Mouse (Mus musculus): ENCODE data around the gene Pou2af1. TPM values are rescaled to one million over a fixed set of nuclear protein-coding genes. Genes with fewer than 3 reads are reported as not detected.

The Pou2af1 gene
- total RNA-seq (2021): not detected
- long read RNA-seq, experiment 1: 0 reads
- long read RNA-seq, experiment 2: 0 reads

DNA sequence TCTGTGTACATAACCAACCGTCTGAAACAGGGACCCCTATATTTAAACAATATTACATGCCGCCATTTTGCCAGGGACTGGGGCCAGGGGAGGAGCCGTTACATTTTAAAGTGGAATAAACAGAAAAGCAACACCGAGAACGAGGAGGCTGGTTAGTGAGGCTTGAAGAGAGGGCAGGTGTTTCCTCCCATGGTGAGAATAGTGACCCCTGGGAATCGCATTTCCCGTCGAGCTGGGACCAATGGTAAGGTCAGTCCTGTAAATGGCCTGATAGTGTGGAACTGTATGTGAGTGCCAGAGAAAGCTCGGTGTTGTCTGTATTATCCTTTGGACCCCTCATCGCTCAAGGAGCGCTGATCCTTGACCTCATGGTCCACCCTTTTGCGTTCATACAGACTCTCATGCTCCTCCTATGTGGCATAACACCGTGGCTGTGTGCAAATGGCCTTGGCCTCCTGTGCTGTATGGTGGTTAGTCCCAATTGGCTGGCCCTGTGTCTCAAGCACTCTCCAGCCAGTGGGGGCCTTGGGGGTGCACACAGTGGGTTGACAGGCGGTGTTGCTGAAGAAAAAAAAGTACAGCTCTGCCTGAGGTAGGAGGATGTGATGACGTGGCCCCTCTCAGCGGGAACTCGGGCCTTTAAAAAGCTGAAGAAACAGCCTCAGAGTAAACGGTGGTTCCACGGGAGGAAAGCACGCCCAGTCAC, at the start of gene Pou2af1:
Gene Pou2af1, plus strand, starts transcription at position 686 of the 706 bp plus-strand sequence.
- TF ChIP-seq CTCF (conservative IDR thresholded peaks at IDR 0.05): no peak
- H3K4me3 ChIP-seq: no peak within 1 kb of the TSS
- no peak for DNase-seq (ENCODE audit: low spot score in 2 of 2)
- H3K27ac ChIP-seq: no peak within 1 kb of the TSS

DNA sequence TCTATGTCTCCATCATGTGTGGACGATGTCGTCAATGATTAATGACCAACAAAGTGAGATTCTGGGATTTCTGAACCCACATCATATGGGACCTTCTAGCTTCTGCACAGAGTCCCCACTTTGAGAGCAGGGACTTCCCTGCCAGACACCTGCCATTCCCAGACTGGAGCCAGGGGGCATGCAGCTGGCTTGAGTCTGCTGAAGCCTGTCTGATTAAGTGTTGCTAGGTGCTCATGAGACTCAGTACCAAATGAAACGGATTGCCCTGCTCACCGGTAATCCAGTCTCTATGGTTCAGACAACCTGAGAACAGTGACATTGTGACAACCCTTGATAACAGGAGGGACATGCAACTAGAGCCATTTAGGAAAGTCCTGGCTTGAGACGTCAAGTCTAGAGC, 49.5 kb upstream of the Pou2af1 start:
- no peak for DNase-seq (ENCODE audit: low spot score in 2 of 2)
- Histone ChIP-seq H3K4me3 (no peak overlapping the region), H3K27ac (no peak overlapping the region)
- TF ChIP-seq CTCF (conservative IDR thresholded peaks at IDR 0.05): no peak; the same call in 1 of the 2 replicates

- DNase-seq (ENCODE audit: low spot score in 2 of 2): no peak
- no peak within 1 kb of the TSS for H3K27ac ChIP-seq
- H3K4me3 ChIP-seq: no peak within 1 kb of the TSS
- no peak for TF ChIP-seq CTCF (conservative IDR thresholded peaks at IDR 0.05)
Observed at GRCm38 (mm10) chr9:51165312-51166180, 48.0 kb upstream of the Pou2af1 start, which contains the start of gene Gm32742. Gene Gm32742, minus strand, starts transcription at chr9:51165517.

GRCm38 (mm10) chr9:51167954-51168353, 45.6 kb upstream of the Pou2af1 start:
- no peak for DNase-seq (ENCODE audit: low spot score in 2 of 2)
- TF ChIP-seq CTCF (conservative IDR thresholded peaks at IDR 0.05): no peak
- no peak overlapping the region for H3K27ac ChIP-seq
- H3K4me3 ChIP-seq: no peak overlapping the region

- no peak overlapping the region for H3K27ac ChIP-seq
- H3K4me3 ChIP-seq: no peak overlapping the region
- no peak for DNase-seq (ENCODE audit: low spot score in 2 of 2)
- no peak for TF ChIP-seq CTCF (conservative IDR thresholded peaks at IDR 0.05)
Observed at GRCm38 (mm10) chr9:51168698-51169097, 44.8 kb upstream of the Pou2af1 start.

- Histone ChIP-seq H3K4me3 (no peak overlapping the region), H3K27ac (no peak overlapping the region)
- no peak for TF ChIP-seq CTCF (conservative IDR thresholded peaks at IDR 0.05)
- no peak for DNase-seq (ENCODE audit: low spot score in 2 of 2)
Observed at GRCm38 (mm10) chr9:51169133-51169532, 44.4 kb upstream of the Pou2af1 start.

GRCm38 (mm10) chr9:51170298-51170697, 43.2 kb upstream of the Pou2af1 start:
- H3K4me3 ChIP-seq: no peak overlapping the region
- no peak overlapping the region for H3K27ac ChIP-seq
- no peak for TF ChIP-seq CTCF (conservative IDR thresholded peaks at IDR 0.05)
- no peak for DNase-seq (ENCODE audit: low spot score in 2 of 2)

DNA sequence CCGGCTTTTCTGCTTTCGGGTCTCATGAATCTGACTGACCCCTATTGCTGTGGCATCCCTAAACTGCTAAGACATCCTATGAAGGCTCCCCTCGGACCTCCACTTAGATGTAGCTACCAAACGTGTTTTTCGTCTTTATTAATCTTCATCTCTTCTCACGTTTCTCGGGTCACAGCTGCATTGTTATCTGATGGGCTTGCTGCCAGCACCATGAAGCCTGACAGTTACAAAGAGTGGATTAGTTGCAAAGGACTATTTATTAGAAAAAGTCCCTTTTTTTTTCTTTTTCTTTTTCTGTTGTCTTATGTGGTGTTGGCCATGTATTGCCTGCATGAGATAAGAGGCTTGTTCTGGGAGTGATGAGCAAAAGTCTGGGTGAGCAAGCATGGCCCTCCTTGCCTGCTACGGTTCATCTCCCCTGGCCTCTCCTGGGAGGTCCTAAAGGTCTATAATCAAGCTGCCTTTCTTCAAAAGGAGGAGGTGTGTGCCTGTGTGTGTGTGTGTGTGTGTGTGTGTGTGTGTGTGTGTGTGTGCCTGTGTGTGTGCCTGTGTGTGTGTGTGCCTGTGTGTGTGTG, 38.5 kb upstream of the Pou2af1 start:
- H3K27ac ChIP-seq: no peak overlapping the region

DNA sequence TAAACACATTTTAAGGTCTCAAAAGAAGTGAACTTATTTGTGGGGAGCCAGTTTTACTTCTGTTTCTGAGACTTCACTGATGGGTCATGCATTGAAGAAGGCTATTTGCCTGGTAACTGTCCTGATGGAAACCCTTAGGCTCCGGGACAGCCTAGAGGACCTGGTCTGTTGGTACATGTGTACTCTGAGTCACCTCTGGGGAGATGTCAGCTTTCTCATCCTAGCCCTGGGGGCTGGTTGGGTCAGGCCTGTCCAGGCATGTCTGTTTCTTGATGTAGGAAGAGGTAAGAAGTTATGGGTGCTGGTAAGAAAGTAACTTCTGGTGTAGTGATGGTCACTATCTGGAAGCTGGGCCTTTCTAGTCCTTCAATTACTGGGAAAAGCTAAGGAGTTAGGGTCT, 37.8 kb upstream of the Pou2af1 start:
- Histone ChIP-seq H3K4me3 (no peak overlapping the region), H3K27ac (no peak overlapping the region)
- no peak for DNase-seq (ENCODE audit: low spot score in 2 of 2)
- TF ChIP-seq CTCF (conservative IDR thresholded peaks at IDR 0.05): no peak

More for the DNA sequence above, 38.5 kb upstream of the Pou2af1 start:
- TF ChIP-seq CTCF (conservative IDR thresholded peaks at IDR 0.05): no peak
- no peak for DNase-seq (ENCODE audit: low spot score in 2 of 2)
- no peak overlapping the region for H3K4me3 ChIP-seq

DNA sequence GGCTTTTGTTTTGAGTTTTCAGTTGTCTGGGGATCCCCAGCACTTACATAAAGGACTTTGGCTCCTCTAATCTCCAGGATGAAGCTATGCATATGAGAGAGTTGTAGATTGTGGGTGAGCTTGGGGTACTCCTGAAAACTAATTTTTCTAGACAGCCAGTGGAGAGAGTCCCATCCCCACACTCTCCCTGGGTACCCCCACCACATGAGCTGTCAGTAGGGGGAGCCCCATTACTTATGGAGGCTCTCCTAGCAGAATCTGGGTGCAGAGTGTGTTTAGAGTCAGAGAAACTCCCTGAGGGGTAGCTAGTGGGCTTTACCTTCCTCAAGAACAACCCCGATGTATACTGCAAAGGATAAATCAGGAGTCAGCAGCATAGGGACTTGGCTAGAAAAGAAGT, 35.2 kb upstream of the Pou2af1 start:
- Histone ChIP-seq H3K4me3 (no peak overlapping the region), H3K27ac (no peak overlapping the region)
- no peak for DNase-seq (ENCODE audit: low spot score in 2 of 2)
- peak; percentile 71 for TF ChIP-seq CTCF (conservative IDR thresholded peaks at IDR 0.05)

- H3K4me3 ChIP-seq: no peak overlapping the region
- no peak for TF ChIP-seq CTCF (conservative IDR thresholded peaks at IDR 0.05)
Observed at GRCm38 (mm10) chr9:51180621-51181020, 32.9 kb upstream of the Pou2af1 start.

GRCm38 (mm10) chr9:51182716-51183710, 30.5 kb upstream of the Pou2af1 start:
- Histone ChIP-seq H3K4me3 (no peak overlapping the region), H3K27ac (no peak overlapping the region)
- no peak for DNase-seq (ENCODE audit: low spot score in 2 of 2)
- TF ChIP-seq CTCF (conservative IDR thresholded peaks at IDR 0.05): no peak

More at GRCm38 (mm10) chr9:51180621-51181020, 32.9 kb upstream of the Pou2af1 start:
- H3K27ac ChIP-seq: peak overlapping the region; percentile 28; the same call in 1 of the 2 replicates
- DNase-seq (ENCODE audit: low spot score in 2 of 2): peak; percentile 75 to 89
